Mouse (Mus musculus) kidney, adult 2 months (tissue): ENCODE results near the gene Tbcd. TPM values are rescaled to one million over a fixed set of nuclear protein-coding genes. Genes with fewer than 3 reads are reported as not detected.

ENCODE experiments used
- DNase-seq: peaks from one replicate; pipeline ENCODE4 v3.0.0; 2021
- H3K27ac ChIP-seq: fragments of 200-500 bp; 2 replicates; pipeline ENCODE4 v1.5.1; 2012; ENCODE audit warnings: low read depth, low read length, control low read depth, inconsistent platforms; ENCODE audit not compliant: insufficient read depth
- H3K27me3 ChIP-seq: fragments of 200-500 bp; replicated peaks from 2 replicates; pipeline ENCODE4 v1.6.1; 2012; ENCODE audit warnings: mild to moderate bottlenecking, moderate library complexity, low read length, inconsistent platforms; ENCODE audit not compliant: control insufficient read depth, insufficient read depth
- H3K36me3 ChIP-seq: fragments of 200-500 bp; 2 replicates; pipeline ENCODE4 v1.6.1; 2012; ENCODE audit warnings: mild to moderate bottlenecking, moderate library complexity, low read length, inconsistent platforms; ENCODE audit not compliant: control insufficient read depth, insufficient read depth
- H3K4me1 ChIP-seq: fragments of 200-500 bp; 2 replicates; pipeline ENCODE4 v1.6.1; 2011; ENCODE audit warnings: low read length; ENCODE audit not compliant: control insufficient read depth, insufficient read depth
- H3K4me3 ChIP-seq: fragments of 200-500 bp; 2 replicates; pipeline ENCODE4 v1.5.1; 2011; ENCODE audit warnings: mild to moderate bottlenecking, low read depth, low read length, control low read depth; ENCODE audit not compliant: insufficient read depth
- CTCF ChIP-seq: fragments of 200-500 bp; conservative IDR thresholded peaks from 2 replicates; pipeline ENCODE4 v1.5.1; 2011; ENCODE audit warnings: low read depth, mild to moderate bottlenecking, control low read depth, low read length, moderate library complexity, mixed read lengths; ENCODE audit not compliant: insufficient read depth, insufficient read length
- POLR2A ChIP-seq: fragments of 200-500 bp; IDR thresholded peaks from one replicate; pipeline ENCODE4 v1.6.1; 2011; ENCODE audit warnings: low read depth, low read length, control low read depth
- WGBS: fragments of 180-500 bp; shearing (Covaris S2); methylation state at CpG from one replicate; pipeline ENCODE4 v1.1.7; 2018; 5-methylcytosine and 5-hydroxymethylcytosine counted together
- polyA plus RNA-seq: library from polyadenylated mRNA; depleted of rRNA; stranded (reverse); fragments of >200 nt; gene quantifications from 2 replicates; pipeline ENCODE4 v1.2.3, GENCODE M21; 2012

Tbcd gene
- polyA plus RNA-seq, 1 experiment: 58.9 TPM

GRCm38 (mm10) chr11:121647321-121647720 lies 195.6 kb downstream of the Tbcd start:
- WGBS: 79% methylated on average over 9 of the region's 9 CpGs
- Histone ChIP-seq H3K36me3 (no peaks in the 10 kb centered on the region), H3K4me3 (no peak overlapping the region), H3K27ac (no peak overlapping the region), H3K4me1 (no peaks in the 10 kb centered on the region), H3K27me3 (no peaks in the 10 kb centered on the region)
- no peak for DNase-seq
- TF ChIP-seq POLR2A: no peak
- no peak for TF ChIP-seq CTCF

GRCm38 (mm10) chr11:121648166-121648565 lies 196.4 kb downstream of the Tbcd start:
- WGBS: 82% methylated on average over 5 of the region's 5 CpGs
- no peak overlapping the region for H3K4me3 ChIP-seq
- TF ChIP-seq CTCF: no peak
- no peak for TF ChIP-seq POLR2A
- no peak for DNase-seq
- no peak overlapping the region for H3K27ac ChIP-seq
- no peaks in the 10 kb centered on the region for H3K4me1 ChIP-seq
- H3K36me3 ChIP-seq: no peaks in the 10 kb centered on the region
- no peaks in the 10 kb centered on the region for H3K27me3 ChIP-seq

- 49% methylated on average over 10 of the region's 10 CpGs for WGBS
Observed at GRCm38 (mm10) chr11:121649900-121650299, 198.2 kb downstream of the Tbcd start.

GRCm38 (mm10) chr11:121650668-121651067 lies 198.9 kb downstream of the Tbcd start:
- no peaks in the 10 kb centered on the region for H3K27me3 ChIP-seq
- no peak overlapping the region for H3K27ac ChIP-seq
- 93% methylated on average over 11 of the region's 11 CpGs for WGBS
- no peak overlapping the region for H3K4me3 ChIP-seq
- 0 out of 2 replicates have a peak, but pooled peaks cover 5% of the 10 kb centered on the region for H3K4me1 ChIP-seq
- H3K36me3 ChIP-seq: no peaks in the 10 kb centered on the region
- no peak for DNase-seq
- TF ChIP-seq POLR2A (no peak), CTCF (no peak)

More at GRCm38 (mm10) chr11:121649900-121650299, 198.2 kb downstream of the Tbcd start:
- TF ChIP-seq POLR2A (no peak), CTCF (peak; percentile 51)
- Histone ChIP-seq H3K4me1 (0 out of 2 replicates have a peak, but pooled peaks cover 2% of the 10 kb centered on the region), H3K36me3 (no peaks in the 10 kb centered on the region), H3K4me3 (no peak overlapping the region), H3K27me3 (no peaks in the 10 kb centered on the region), H3K27ac (no peak overlapping the region)
- DNase-seq: peak; percentile 25

- no peaks in the 10 kb centered on the region for H3K27me3 ChIP-seq
- no peak overlapping the region for H3K4me3 ChIP-seq
- H3K36me3 ChIP-seq: no peaks in the 10 kb centered on the region
- DNase-seq: no peak
- 95% methylated on average over 9 of the region's 9 CpGs for WGBS
- TF ChIP-seq CTCF (no peak), POLR2A (no peak)
- no peak overlapping the region for H3K27ac ChIP-seq
- 0 out of 2 replicates have a peak, but pooled peaks cover 5% of the 10 kb centered on the region for H3K4me1 ChIP-seq
Observed at GRCm38 (mm10) chr11:121651556-121651955, 199.8 kb downstream of the Tbcd start.

- Histone ChIP-seq H3K4me3 (no peak overlapping the region), H3K36me3 (no peaks in the 10 kb centered on the region), H3K27me3 (no peaks in the 10 kb centered on the region), H3K4me1 (0 out of 2 replicates have a peak, but pooled peaks cover 5% of the 10 kb centered on the region), H3K27ac (no peak overlapping the region)
- TF ChIP-seq CTCF: no peak
- 80% methylated on average over 5 of the region's 5 CpGs for whole genome bisulfite sequencing
- peak; percentile 8 for DNase-seq
Observed at GRCm38 (mm10) chr11:121651983-121652382, 200.2 kb downstream of the Tbcd start.

GRCm38 (mm10) chr11:121652547-121653305 lies 201.0 kb downstream of the Tbcd start:
- TF ChIP-seq CTCF: peak; percentile 75
- no peak for TF ChIP-seq POLR2A
- 48% methylated on average over 10 of the region's 10 CpGs for WGBS
- H3K4me1 ChIP-seq: 0 out of 2 replicates have a peak, but pooled peaks cover 5% of the 10 kb centered on the region
- H3K27ac ChIP-seq: no peak overlapping the region
- no peaks in the 10 kb centered on the region for H3K27me3 ChIP-seq
- DNase-seq: peak; percentile 82
- no peak overlapping the region for H3K4me3 ChIP-seq
- H3K36me3 ChIP-seq: no peaks in the 10 kb centered on the region
